Mouse (Mus musculus) megakaryocyte, embryonic 14.5 days (primary cell): ENCODE results near the gene 1700025G04Rik.

Experiments
- FLI1 ChIP-seq: IDR thresholded peaks from 2 replicates; pipeline ENCODE4 v1.6.1; 2012; ENCODE audit warnings: low read length, inconsistent platforms, mixed read lengths
- GATA1 ChIP-seq: IDR thresholded peaks from 3 replicates; pipeline ENCODE4 v1.6.1; 2012; ENCODE audit warnings: mixed read lengths, low read length, inconsistent platforms, borderline replicate concordance

DNA sequence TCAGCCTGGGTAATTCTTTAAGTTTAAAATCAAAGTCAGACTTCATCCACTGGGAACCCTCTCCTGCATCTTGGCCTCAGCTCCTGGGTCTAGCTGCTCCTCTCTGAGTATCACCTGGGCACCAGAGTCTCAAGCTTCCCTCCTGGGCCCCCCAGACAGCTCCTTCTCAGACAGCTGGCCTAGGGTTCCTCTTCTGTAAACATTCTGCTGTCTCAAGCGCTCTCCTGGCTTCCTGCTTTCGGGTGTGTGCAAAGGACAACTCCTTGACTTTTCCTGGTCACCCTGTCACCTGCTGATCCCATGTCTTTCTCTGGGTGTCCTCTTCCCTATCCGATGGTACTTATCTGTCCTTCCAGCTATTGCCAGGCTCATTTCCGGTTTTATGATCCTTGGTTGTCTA is 99.3 kb downstream of the 1700025G04Rik start:
- TF ChIP-seq GATA1 (no peak), FLI1 (no peak)
